Mouse (Mus musculus) limb, embryonic 14.5 days (tissue): ENCODE results near the gene Map10. TPM values are rescaled to one million over a fixed set of nuclear protein-coding genes. Genes with fewer than 3 reads are reported as not detected.

Experiments
- ATAC-seq: fragments of 200-750 bp; cut with Nextera tagmentation; 2 replicates; pipeline ENCODE4 v1.8.0; 2017; ENCODE audit warnings: low read depth, moderate number of reproducible peaks, moderate TSS enrichment; ENCODE audit not compliant: low FRiP score
- DNase-seq: peaks from one replicate; pipeline ENCODE4 v3.0.0-alpha.2; 2015; ENCODE audit warnings: low spot score
- H3K27ac ChIP-seq: fragments of 300-500 bp; sonication (generic); replicated peaks from 2 replicates; pipeline ENCODE4 v1.5.1; 2014; ENCODE audit warnings: low read depth, mild to moderate bottlenecking, low read length, moderate library complexity, mixed read lengths
- H3K27me3 ChIP-seq: fragments of 300-500 bp; sonication (generic); 2 replicates; pipeline ENCODE4 v1.6.1; 2014; ENCODE audit warnings: low read length, mixed read lengths; ENCODE audit not compliant: control insufficient read depth, insufficient read depth
- H3K36me3 ChIP-seq: fragments of 300-500 bp; sonication (generic); 2 replicates; pipeline ENCODE4 v1.6.1; 2014; ENCODE audit warnings: mild to moderate bottlenecking, low read length, moderate library complexity, mixed read lengths; ENCODE audit not compliant: control insufficient read depth, insufficient read depth
- H3K4me1 ChIP-seq: fragments of 300-500 bp; sonication (generic); 2 replicates; pipeline ENCODE4 v1.6.1; 2014; ENCODE audit warnings: antibody characterized with exemption, low read length, mixed read lengths; ENCODE audit not compliant: control insufficient read depth, insufficient read depth
- H3K4me2 ChIP-seq: fragments of 300-500 bp; sonication (generic); replicated peaks from 2 replicates; pipeline ENCODE4 v1.6.1; 2014; ENCODE audit warnings: low read depth, mild to moderate bottlenecking, low read length, moderate library complexity; ENCODE audit not compliant: severe bottlenecking
- H3K4me3 ChIP-seq: fragments of 300-500 bp; sonication (generic); replicated peaks from 2 replicates; pipeline ENCODE4 v1.5.1; 2014; ENCODE audit warnings: low read length
- H3K9ac ChIP-seq: fragments of 300-500 bp; sonication (generic); 2 replicates; pipeline ENCODE4 v1.6.1; 2014; ENCODE audit warnings: mild to moderate bottlenecking, low read depth, low read length, moderate library complexity; ENCODE audit not compliant: severe bottlenecking
- H3K9me3 ChIP-seq: fragments of 300-500 bp; sonication (generic); 2 replicates; pipeline ENCODE4 v1.6.1; 2016; ENCODE audit warnings: low read length; ENCODE audit not compliant: control insufficient read depth
- POLR2A ChIP-seq: fragments of 200-500 bp; IDR thresholded peaks from 2 replicates; pipeline ENCODE4 v1.8.0; 2012; ENCODE audit warnings: inconsistent platforms, mild to moderate bottlenecking, moderate library complexity, borderline replicate concordance; ENCODE audit not compliant: insufficient read depth, insufficient read length; ENCODE audit errors: extremely low read depth
- WGBS: fragments of 180-500 bp; shearing (Covaris S2); extraction: QIAGEN DNeasy Blood & Tissue Kit; methylation state at CpG from one replicate; pipeline ENCODE4 v1.1.7; 2014; 5-methylcytosine and 5-hydroxymethylcytosine counted together
- polyA plus RNA-seq, 2 experiments: library from polyadenylated mRNA; depleted of rRNA in 1 of 2; stranded (reverse) in 1 of 2; unstranded in 1 of 2; fragments of >200 nt; fragmentation: Nextera tagmentation in 1 of 2; extraction: Ambion mirVana in 1 of 2; gene quantifications; 2 replicates each; pipeline versions ENCODE4 v1.2.1 to v1.2.3; 2012 to 2014

Map10 gene
- polyA plus RNA-seq, 2 experiments, result 3.4 to 6.0 TPM

DNA sequence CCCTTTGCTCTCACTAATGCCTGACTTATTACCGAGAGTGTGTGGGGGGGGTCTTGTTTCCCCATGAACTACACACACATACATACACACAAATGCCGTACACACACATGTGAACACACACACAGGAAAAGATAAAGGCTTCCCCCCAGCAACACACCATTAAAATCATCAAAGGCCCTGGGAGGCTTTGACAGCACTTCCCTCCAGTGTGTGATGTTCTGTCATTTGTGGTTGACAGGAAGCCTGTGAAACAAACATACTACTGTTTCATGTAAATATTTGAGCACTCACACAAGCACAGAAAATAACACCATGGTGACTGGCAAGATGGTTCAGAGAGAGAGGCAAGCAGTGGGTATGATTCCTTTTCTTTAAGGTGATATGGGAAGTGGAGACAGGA is 2.4 kb upstream of the Map10 start:
- no peak for TF ChIP-seq POLR2A
- WGBS, result 86% methylated on average over 2 of the region's 2 CpGs
- Histone ChIP-seq H3K9ac (no peak overlapping the region), H3K36me3 (peaks cover 3% of the 10 kb centered on the region; the same call in 1 of the 2 replicates), H3K9me3 (peaks cover 26% of the 10 kb centered on the region), H3K27ac (no peak overlapping the region), H3K4me2 (no peak overlapping the region), H3K4me3 (no peak overlapping the region), H3K4me1 (peaks cover 9% of the 10 kb centered on the region), H3K27me3 (no peaks in the 10 kb centered on the region)
- DNase-seq (no peak), ATAC-seq (no peak)

DNA sequence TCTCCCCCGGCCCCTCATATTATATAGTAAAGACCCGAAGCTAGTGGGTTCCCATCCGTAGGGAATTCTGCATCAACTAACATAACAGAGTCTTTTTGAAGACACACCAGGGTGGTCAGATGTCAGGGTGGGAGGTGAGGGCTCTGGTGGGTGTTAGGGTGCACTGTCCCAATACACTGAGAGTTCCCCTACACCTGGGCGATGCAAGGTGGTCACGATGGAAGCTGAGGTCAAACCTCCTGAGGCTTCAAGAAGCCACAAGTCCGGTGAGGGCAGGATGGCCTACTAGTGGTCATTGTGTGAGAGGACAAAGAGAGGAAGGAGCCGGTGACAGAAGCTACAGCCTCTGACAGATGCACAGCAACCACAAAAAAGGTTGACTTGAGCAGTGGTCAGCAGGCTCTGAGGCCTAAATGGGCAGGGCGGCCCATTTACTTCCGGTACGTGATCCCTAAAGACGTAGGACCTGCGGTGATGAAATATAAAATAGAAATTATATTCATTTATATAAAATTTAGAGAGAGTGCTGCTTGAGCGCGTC is 389 bp upstream of the Map10 start:
- Histone ChIP-seq H3K4me3 (peak overlapping the region; percentile 56), H3K9me3 (peaks cover 29% of the 10 kb centered on the region), H3K27me3 (no peaks in the 10 kb centered on the region), H3K36me3 (peaks cover 3% of the 10 kb centered on the region; the same call in 1 of the 2 replicates), H3K9ac (peak overlapping the region; percentile 75; the same call in 1 of the 2 replicates), H3K4me1 (peaks cover 9% of the 10 kb centered on the region), H3K27ac (no peak overlapping the region), H3K4me2 (peak overlapping the region; percentile 90)
- ATAC-seq, result no peak; the same call in 1 of the 2 replicates
- TF ChIP-seq POLR2A, result no peak
- no peak for DNase-seq
- 81% methylated on average over 14 of the region's 14 CpGs for WGBS

GRCm38 (mm10) chr8:125670420-125670819 is 802 bp downstream of the Map10 start:
- peaks cover 29% of the 10 kb centered on the region for H3K9me3 ChIP-seq
- H3K27ac ChIP-seq, result no peak overlapping the region
- no peak for TF ChIP-seq POLR2A
- peaks cover 9% of the 10 kb centered on the region for H3K4me1 ChIP-seq
- no peak for ATAC-seq
- peak overlapping the region; percentile 75; the same call in 1 of the 2 replicates for H3K9ac ChIP-seq
- peaks cover 3% of the 10 kb centered on the region; the same call in 1 of the 2 replicates for H3K36me3 ChIP-seq
- WGBS, result 98% methylated on average over 6 of the region's 6 CpGs
- DNase-seq, result no peak
- H3K4me3 ChIP-seq, result peak overlapping the region; percentile 56
- H3K27me3 ChIP-seq, result no peaks in the 10 kb centered on the region
- H3K4me2 ChIP-seq, result peak overlapping the region; percentile 90

- DNase-seq (no peak), ATAC-seq (no peak)
- TF ChIP-seq POLR2A, result no peak
- peaks cover 9% of the 10 kb centered on the region for H3K4me1 ChIP-seq
- H3K4me3 ChIP-seq, result no peak overlapping the region
- no peak overlapping the region for H3K9ac ChIP-seq
- no peaks in the 10 kb centered on the region for H3K27me3 ChIP-seq
- H3K36me3 ChIP-seq, result peaks cover 3% of the 10 kb centered on the region; the same call in 1 of the 2 replicates
- peaks cover 29% of the 10 kb centered on the region for H3K9me3 ChIP-seq
- 98% methylated on average over 9 of the region's 9 CpGs for WGBS
- H3K4me2 ChIP-seq, result no peak overlapping the region
- no peak overlapping the region for H3K27ac ChIP-seq
Measured at GRCm38 (mm10) chr8:125670906-125671305, 1.3 kb downstream of the Map10 start.

DNA sequence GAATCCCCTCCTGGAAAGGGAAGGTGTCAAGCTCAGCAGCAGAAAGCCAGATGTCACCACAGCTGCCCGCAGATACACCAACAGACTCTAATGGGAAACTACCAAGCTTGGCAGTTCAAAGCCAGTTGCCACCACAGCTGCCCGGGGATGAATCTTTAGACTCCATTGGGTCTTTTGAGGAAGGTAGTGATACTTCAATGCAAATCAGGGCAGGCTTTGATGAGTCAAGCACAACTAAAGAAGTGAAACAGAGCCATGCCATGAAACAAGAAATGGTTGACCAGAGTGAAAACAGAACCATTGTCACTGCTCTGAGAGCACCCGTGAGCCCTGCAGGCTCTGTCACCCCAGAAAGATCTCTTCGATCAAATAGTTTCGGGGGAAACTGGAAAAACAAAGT is 1.8 kb downstream of the Map10 start:
- H3K27ac ChIP-seq, result no peak overlapping the region
- ATAC-seq, result no peak
- peaks cover 5% of the 10 kb centered on the region for H3K4me1 ChIP-seq
- TF ChIP-seq POLR2A, result no peak
- WGBS, result 98% methylated on average over 5 of the region's 5 CpGs
- no peak overlapping the region for H3K9ac ChIP-seq
- peaks cover 3% of the 10 kb centered on the region; the same call in 1 of the 2 replicates for H3K36me3 ChIP-seq
- H3K9me3 ChIP-seq, result peaks cover 29% of the 10 kb centered on the region
- DNase-seq, result no peak
- H3K4me3 ChIP-seq, result no peak overlapping the region
- no peaks in the 10 kb centered on the region for H3K27me3 ChIP-seq
- H3K4me2 ChIP-seq, result no peak overlapping the region
